In genomic region chr17:36229046-36229445, GRCm38 (mm10) we compare ENCODE assay signal across 26 mouse cellular contexts. TPM values are rescaled to one million over a fixed set of nuclear protein-coding genes. Genes with fewer than 3 reads are reported as not detected.
A peak's percentile ranks its signal among the peaks of the same experiment; 100 is the strongest.
DNase-seq lines count a peak whose midpoint lies in the region; ATAC-seq and TF ChIP-seq lines count a peak whose summit lies in the region.
"Had no signal": no experiment of that assay in that cellular context is flagged by ENCODE, and none has a peak within 500 bp of the region (broad histone marks: within the 10 kb centered on the region; RNA-seq: fewer than 3 reads in every experiment).

No protein-coding gene starts in this region.

- peaks cover 26% of the 10 kb centered on the region for H3K27me3 ChIP-seq in midbrain, embryonic 11.5 days (ENCODE audit: control insufficient read depth, insufficient read depth, low read length)
- peaks cover 24% of the 10 kb centered on the region for H3K27me3 ChIP-seq in midbrain, embryonic 16.5 days (ENCODE audit: control insufficient read depth, insufficient read depth, low read depth, low read length)
- peaks cover 7% of the 10 kb centered on the region for H3K27me3 ChIP-seq in thymus, adult 2 months (ENCODE audit: control insufficient read depth, insufficient read depth, low read length)

- peak; percentile 65 for DNase-seq in midbrain, embryonic 11.5 days (ENCODE audit: low spot score, missing footprints)
- DNase-seq in thymus, adult 2 months = peak; percentile 37
- DNase-seq in cerebellum, postnatal 36 days = no peak
- DNase-seq in adrenal gland, postnatal 25 days = no peak
- DNase-seq in lung, postnatal 14 days = no peak
- DNase-seq: adrenal gland, postnatal 10 days; cerebellum, adult 2 months; gastrocnemius, postnatal 10 days; heart, adult 2 months had no signal

- no peak for ATAC-seq in midbrain, embryonic 11.5 days (ENCODE audit: low FRiP score)
- no peak for ATAC-seq in midbrain, embryonic 16.5 days
- ATAC-seq in common myeloid progenitor, adult 5-6 weeks (replicated peaks; ENCODE audit: low read depth, poor library complexity, severe bottlenecking) = peak; percentile 34
- ATAC-seq: intestine, embryonic 15.5 days had no signal

- no peak for TF ChIP-seq CTCF in thymus, adult 2 months (IDR thresholded peaks at IDR 0.05; ENCODE audit: borderline replicate concordance, control insufficient read depth, extremely low read depth, insufficient read depth, low read length, poor library complexity)

- WGBS in midbrain, embryonic 11.5 days = 15% methylated on average over 5 of the region's 5 CpGs
- WGBS in midbrain, embryonic 16.5 days = 16% methylated on average over 5 of the region's 5 CpGs
- WGBS in thymus, adult 2 months = 4% methylated on average over 5 of the region's 5 CpGs

- H3K27ac ChIP-seq in midbrain, embryonic 11.5 days (ENCODE audit: low read depth, low read length) = no peak overlapping the region
- H3K27ac ChIP-seq in midbrain, embryonic 16.5 days (ENCODE audit: low read length) = no peak overlapping the region
- no peak overlapping the region for H3K27ac ChIP-seq in thymus, adult 2 months (ENCODE audit: control insufficient read depth, insufficient read depth, low read length)
- H3K27ac ChIP-seq: embryonic facial prominence, embryonic 12.5 days; heart, adult 2 months; intestine, embryonic 15.5 days; kidney, postnatal 0 days; liver, embryonic 14.5 days; neural tube, embryonic 15.5 days had no signal

- no peaks in the 10 kb centered on the region for H3K9me3 ChIP-seq in midbrain, embryonic 11.5 days (ENCODE audit: control insufficient read depth, low read length)
- no peaks in the 10 kb centered on the region for H3K9me3 ChIP-seq in midbrain, embryonic 16.5 days (replicated peaks; ENCODE audit: control insufficient read depth, low read length, poor library complexity, severe bottlenecking)
- H3K9me3 ChIP-seq: embryonic facial prominence, embryonic 12.5 days; intestine, embryonic 15.5 days; neural tube, embryonic 15.5 days had no signal

- no peak for TF ChIP-seq POLR2A in thymus, adult 2 months (IDR thresholded peaks at IDR 0.05; ENCODE audit: control insufficient read depth, extremely low read depth, insufficient read depth, low read length, poor library complexity)

- H3K36me3 ChIP-seq in midbrain, embryonic 11.5 days (ENCODE audit: control insufficient read depth, insufficient read depth, low read length) = no peaks in the 10 kb centered on the region
- H3K36me3 ChIP-seq in midbrain, embryonic 16.5 days (ENCODE audit: control insufficient read depth, insufficient read depth, low read length) = no peaks in the 10 kb centered on the region
- H3K36me3 ChIP-seq in thymus, adult 2 months (ENCODE audit: control insufficient read depth, insufficient read depth, low read length) = no peaks in the 10 kb centered on the region
- H3K36me3 ChIP-seq: embryonic facial prominence, embryonic 12.5 days; intestine, embryonic 15.5 days; neural tube, embryonic 15.5 days had no signal

- no peak overlapping the region for H3K4me2 ChIP-seq in midbrain, embryonic 11.5 days
- no peak overlapping the region for H3K4me2 ChIP-seq in midbrain, embryonic 16.5 days (ENCODE audit: low read length)
- H3K4me2 ChIP-seq: embryonic facial prominence, embryonic 12.5 days; intestine, embryonic 15.5 days; neural tube, embryonic 15.5 days had no signal

- H3K4me3 ChIP-seq in midbrain, embryonic 11.5 days (ENCODE audit: low read depth, low read length) = no peak overlapping the region
- H3K4me3 ChIP-seq in midbrain, embryonic 16.5 days (ENCODE audit: low read depth, low read length) = no peak overlapping the region
- H3K4me3 ChIP-seq in thymus, adult 2 months (ENCODE audit: control insufficient read depth, insufficient read depth, low read length) = no peak overlapping the region
- H3K4me3 ChIP-seq: embryonic facial prominence, embryonic 12.5 days; heart, adult 2 months; intestine, embryonic 15.5 days; neural tube, embryonic 15.5 days had no signal

- H3K9ac ChIP-seq in midbrain, embryonic 11.5 days (ENCODE audit: low read length) = no peak overlapping the region
- H3K9ac ChIP-seq in midbrain, embryonic 16.5 days (ENCODE audit: low read depth, low read length) = no peak overlapping the region
- H3K9ac ChIP-seq: embryonic facial prominence, embryonic 12.5 days; intestine, embryonic 15.5 days; liver, embryonic 14.5 days; neural tube, embryonic 15.5 days had no signal

- H3K4me1 ChIP-seq in midbrain, embryonic 11.5 days (ENCODE audit: control insufficient read depth, insufficient read depth, low read length) = no peaks in the 10 kb centered on the region
- H3K4me1 ChIP-seq in midbrain, embryonic 16.5 days (ENCODE audit: control insufficient read depth, insufficient read depth, low read length) = no peaks in the 10 kb centered on the region
- peaks cover 6% of the 10 kb centered on the region for H3K4me1 ChIP-seq in thymus, adult 2 months (replicated peaks; ENCODE audit: control insufficient read depth, insufficient read depth, low read length)
- H3K4me1 ChIP-seq: intestine, embryonic 15.5 days; neural tube, embryonic 15.5 days had no signal

RNA-seq across cellular contexts. Expression of gene Rpp21, which starts 28.8 kb away (rescaled TPM):
- 80.7 and 83.2 TPM in 2 replicates for polyA plus RNA-seq in midbrain, embryonic 11.5 days (2014; fragmentation: Nextera tagmentation; extraction: Ambion mirVana)
- 122 and 135 TPM in 2 replicates for polyA plus RNA-seq in midbrain, embryonic 16.5 days (2015; fragmentation: Nextera tagmentation; extraction: Ambion mirVana)
- 19.6 and 21.1 TPM in 2 replicates for total RNA-seq in common myeloid progenitor, adult 5-6 weeks (2017)
- polyA plus RNA-seq in thymus, adult 2 months (2012; rRNA removed) = 124 and 160 TPM in 2 replicates
- 47.2 TPM in 2 replicates for total RNA-seq in adrenal gland, postnatal 25 days (2021)

RNA-seq across cellular contexts. Expression of gene H2-T3, which starts 39.0 kb away (rescaled TPM):
- not detected in 2 replicates for polyA plus RNA-seq in midbrain, embryonic 11.5 days (2014; fragmentation: Nextera tagmentation; extraction: Ambion mirVana)
- not detected in 2 replicates for polyA plus RNA-seq in midbrain, embryonic 16.5 days (2015; fragmentation: Nextera tagmentation; extraction: Ambion mirVana)
- not detected in 2 replicates for total RNA-seq in common myeloid progenitor, adult 5-6 weeks (2017)
- 1.7 and 2.5 TPM in 2 replicates for polyA plus RNA-seq in thymus, adult 2 months (2012; rRNA removed)
- not detected in 2 replicates for total RNA-seq in adrenal gland, postnatal 25 days (2021)
- total RNA-seq: adrenal gland, postnatal 10 days; gastrocnemius, postnatal 10 days; heart, adult 2 months; layer of hippocampus, adult 18-20 months; monocyte, adult 5-6 weeks had no signal
- polyA plus RNA-seq: C2C12; cerebellum, adult 2 months; cortical plate, adult 2 months; embryonic facial prominence, embryonic 12.5 days; frontal cortex, adult 2 months; heart, adult 2 months; heart, postnatal 0 days; hindbrain, embryonic 11.5 days; kidney, postnatal 0 days; limb, embryonic 11.5 days; liver, embryonic 14.5 days; neural tube, embryonic 15.5 days had no signal

RNA-seq across cellular contexts. Expression of gene Trim39, which starts 43.0 kb away (rescaled TPM):
- 17.4 and 17.6 TPM in 2 replicates for polyA plus RNA-seq in midbrain, embryonic 11.5 days (2014; fragmentation: Nextera tagmentation; extraction: Ambion mirVana)
- 26.2 and 28.6 TPM in 2 replicates for polyA plus RNA-seq in midbrain, embryonic 16.5 days (2015; fragmentation: Nextera tagmentation; extraction: Ambion mirVana)
- 12.8 and 18.4 TPM in 2 replicates for total RNA-seq in common myeloid progenitor, adult 5-6 weeks (2017)
- 51.1 and 56.1 TPM in 2 replicates for polyA plus RNA-seq in thymus, adult 2 months (2012; rRNA removed)
- 22.5 and 23.0 TPM in 2 replicates for total RNA-seq in adrenal gland, postnatal 25 days (2021)

RNA-seq across cellular contexts. Expression of gene H2-M10.2, which starts 57.2 kb away (rescaled TPM):
- polyA plus RNA-seq in midbrain, embryonic 11.5 days (2014; fragmentation: Nextera tagmentation; extraction: Ambion mirVana) = 0.19 TPM in 1 of 2 replicates, not detected in the other
- 0.25 and 0.33 TPM in 2 replicates for polyA plus RNA-seq in midbrain, embryonic 16.5 days (2015; fragmentation: Nextera tagmentation; extraction: Ambion mirVana)
- not detected in 2 replicates for total RNA-seq in common myeloid progenitor, adult 5-6 weeks (2017)
- not detected in 2 replicates for polyA plus RNA-seq in thymus, adult 2 months (2012; rRNA removed)
- total RNA-seq in adrenal gland, postnatal 25 days (2021) = not detected in 2 replicates
- total RNA-seq: adrenal gland, postnatal 10 days; gastrocnemius, postnatal 10 days; heart, adult 2 months; layer of hippocampus, adult 18-20 months; left cerebral cortex, adult 18-20 months; monocyte, adult 5-6 weeks had no signal
- polyA plus RNA-seq: C2C12; cerebellum, adult 2 months; cortical plate, adult 2 months; embryonic facial prominence, embryonic 12.5 days; frontal cortex, adult 2 months; heart, adult 2 months; heart, postnatal 0 days; hindbrain, embryonic 11.5 days; intestine, embryonic 15.5 days; kidney, postnatal 0 days; liver, embryonic 14.5 days; lung, embryonic 16.5 days had no signal

Comparison
In these comparisons a context has a peak if more than half of its experiments do, and no peak if none do; other contexts are left out.
1. DNase-seq: peak in midbrain, embryonic 11.5 days (single experiment) and thymus, adult 2 months (single experiment); none in cerebellum, postnatal 36 days (0 of 2), adrenal gland, postnatal 25 days (single experiment) and lung, postnatal 14 days (single experiment).